Mouse (Mus musculus) lung, postnatal 0 days (tissue): ENCODE results near the gene Nfix.

Experiments used
- CTCF ChIP-seq: IDR thresholded peaks from 2 replicates; pipeline ENCODE4 v1.5.1; 2016; ENCODE audit warnings: antibody characterized with exemption, mild to moderate bottlenecking
- EP300 ChIP-seq: IDR thresholded peaks from 2 replicates; pipeline ENCODE4 v1.6.1; 2016; ENCODE audit warnings: antibody characterized with exemption, mild to moderate bottlenecking, control low read depth

- TF ChIP-seq EP300 (no peak), CTCF (no peak)
Observed at GRCm38 (mm10) chr8:84797256-84797797, 2.8 kb downstream of the Nfix start.
